Mouse (Mus musculus) brown adipose tissue, adult 24 weeks (tissue): Measurements from ENCODE around the gene Dedd. TPM values are rescaled to one million over a fixed set of nuclear protein-coding genes. Genes with fewer than 3 reads are reported as not detected.
"Not testable (repeated sequence)": the region's sequence is repeated elsewhere in the genome, so short reads cannot be mapped to it uniquely, and the experiment has no call there.

Experiments used
- H3K27ac ChIP-seq: fragments of 200-500 bp; replicated peaks from 2 replicates; pipeline ENCODE4 v1.5.1; 2012; ENCODE audit warnings: low read depth, mild to moderate bottlenecking, low read length
- H3K4me1 ChIP-seq: fragments of 200-500 bp; 2 replicates; pipeline ENCODE4 v1.6.1; 2012; ENCODE audit warnings: low read length, mixed read lengths; ENCODE audit not compliant: control insufficient read depth, insufficient read depth, insufficient read length
- H3K4me3 ChIP-seq: fragments of 200-500 bp; 2 replicates; pipeline ENCODE4 v1.5.1; 2012; ENCODE audit warnings: low read depth, mild to moderate bottlenecking, low read length, moderate library complexity; ENCODE audit not compliant: insufficient read depth
- polyA plus RNA-seq: library from polyadenylated mRNA; stranded (reverse); fragments of >200 nt; gene quantifications from 2 replicates; pipeline ENCODE4 v1.2.4, GENCODE M21; 2012; ENCODE audit not compliant: missing spikeins, insufficient read depth, insufficient read length

The Dedd gene
- polyA plus RNA-seq, 1 experiment: 22.3 TPM

- no peak overlapping the region for H3K27ac ChIP-seq
- H3K4me1 ChIP-seq: 0 out of 2 replicates have a peak, but pooled peaks cover 5% of the 10 kb centered on the region
- H3K4me3 ChIP-seq: no peak overlapping the region
Observed at GRCm38 (mm10) chr1:171293351-171293750, 35.6 kb upstream of the Dedd start.

- Histone ChIP-seq H3K4me1 (0 out of 2 replicates have a peak, but pooled peaks cover 5% of the 10 kb centered on the region), H3K4me3 (peak overlapping the region; percentile 93), H3K27ac (peak overlapping the region; percentile 98; the same call in 1 of the 2 replicates)
Observed at GRCm38 (mm10) chr1:171293906-171294297, 35.0 kb upstream of the Dedd start.

- Histone ChIP-seq H3K4me1 (0 out of 2 replicates have a peak, but pooled peaks cover 5% of the 10 kb centered on the region), H3K4me3 (peak within 1 kb of the TSS; percentile 93), H3K27ac (peak within 1 kb of the TSS; percentile 98)
Observed at GRCm38 (mm10) chr1:171294298-171295062, 34.5 kb upstream of the Dedd start, which contains the start of gene Ufc1. TSS of gene Ufc1 (minus strand) at chr1:171295024.

GRCm38 (mm10) chr1:171295063-171295402 lies 33.9 kb upstream of the Dedd start:
- 0 out of 2 replicates have a peak, but pooled peaks cover 5% of the 10 kb centered on the region for H3K4me1 ChIP-seq
- H3K4me3 ChIP-seq: peak overlapping the region; percentile 93
- H3K27ac ChIP-seq: peak overlapping the region; percentile 98

GRCm38 (mm10) chr1:171298226-171298625 lies 30.7 kb upstream of the Dedd start:
- Histone ChIP-seq H3K4me3 (no peak overlapping the region), H3K27ac (no peak overlapping the region), H3K4me1 (0 out of 2 replicates have a peak, but pooled peaks cover 3% of the 10 kb centered on the region)

GRCm38 (mm10) chr1:171306157-171306556 lies 22.8 kb upstream of the Dedd start:
- H3K27ac ChIP-seq, H3K4me1 ChIP-seq, H3K4me3 ChIP-seq: not testable (repeated sequence)

GRCm38 (mm10) chr1:171309321-171309720 lies 19.6 kb upstream of the Dedd start:
- Histone ChIP-seq H3K4me3 (no peak overlapping the region), H3K27ac (no peak overlapping the region), H3K4me1 (no peaks in the 10 kb centered on the region)

- no peak overlapping the region for H3K4me3 ChIP-seq
- H3K4me1 ChIP-seq: no peaks in the 10 kb centered on the region
- no peak overlapping the region for H3K27ac ChIP-seq
Observed at GRCm38 (mm10) chr1:171319748-171320147, 9.2 kb upstream of the Dedd start.

GRCm38 (mm10) chr1:171320151-171320550 lies 8.8 kb upstream of the Dedd start:
- Histone ChIP-seq H3K4me1 (no peaks in the 10 kb centered on the region), H3K27ac (no peak overlapping the region), H3K4me3 (no peak overlapping the region)

GRCm38 (mm10) chr1:171321415-171321814 lies 7.5 kb upstream of the Dedd start:
- Histone ChIP-seq H3K27ac (no peak overlapping the region), H3K4me1 (no peaks in the 10 kb centered on the region), H3K4me3 (no peak overlapping the region)

GRCm38 (mm10) chr1:171322012-171322411 lies 6.9 kb upstream of the Dedd start:
- Histone ChIP-seq H3K4me3 (no peak overlapping the region), H3K27ac (no peak overlapping the region), H3K4me1 (no peaks in the 10 kb centered on the region)

- Histone ChIP-seq H3K4me1 (no peaks in the 10 kb centered on the region; the same call in 1 of the 2 replicates), H3K4me3 (no peak overlapping the region), H3K27ac (no peak overlapping the region)
Observed at GRCm38 (mm10) chr1:171325571-171325970, 3.4 kb upstream of the Dedd start.

- not testable (repeated sequence) for H3K4me3 ChIP-seq, H3K27ac ChIP-seq, H3K4me1 ChIP-seq
Observed at GRCm38 (mm10) chr1:171326588-171326987, 2.4 kb upstream of the Dedd start.

GRCm38 (mm10) chr1:171328244-171328643 lies 701 bp upstream of the Dedd start:
- Histone ChIP-seq H3K4me1 (no peaks in the 10 kb centered on the region; the same call in 1 of the 2 replicates), H3K27ac (peak overlapping the region; percentile 98), H3K4me3 (peak overlapping the region; percentile 87)

- H3K4me3 ChIP-seq: peak overlapping the region; percentile 87
- H3K4me1 ChIP-seq: no peaks in the 10 kb centered on the region; the same call in 1 of the 2 replicates
- H3K27ac ChIP-seq: peak overlapping the region; percentile 98
Observed at GRCm38 (mm10) chr1:171329433-171330215, 679 bp downstream of the Dedd start.
